Mouse (Mus musculus): ENCODE measurements around the gene Kit. TPM values are rescaled to one million over a fixed set of nuclear protein-coding genes. Genes with fewer than 3 reads are reported as not detected.

Kit gene
- polyA plus RNA-seq (2014; fragmentation: Illumina TruSeq; extraction: RNeasy Lipid Tissue Mini Kit (QIAGEN cat#74804); ENCODE audit: low read depth, low replicate concordance), result 12.9 TPM

GRCm38 (mm10) chr5:75574852-75575566 lies at the start of gene Kit:
Gene Kit (plus strand): TSS chr5:75574916.

